Comparison of ENCODE assay signal across 13 mouse cellular contexts in genomic region chr5:39612240-39612639, GRCm38 (mm10).
DNase-seq lines count a peak whose midpoint lies in the region; ATAC-seq and TF ChIP-seq lines count a peak whose summit lies in the region.
"Had no signal": no experiment of that assay in that cellular context is flagged by ENCODE, and none has a peak within 500 bp of the region (broad histone marks: within the 10 kb centered on the region; RNA-seq: fewer than 3 reads in every experiment).

No protein-coding gene starts in this region.

- WGBS in heart, embryonic 12.5 days: 45% methylated on average over 2 of the region's 2 CpGs
- WGBS in embryonic facial prominence, embryonic 10.5 days: 84% methylated on average over 2 of the region's 2 CpGs
- 86% methylated on average over 2 of the region's 2 CpGs for WGBS in midbrain, postnatal 0 days

- DNase-seq in heart, postnatal 4 days: peak; percentile 12
- DNase-seq in 3T3-L1 (ENCODE audit: low read depth, low spot score): peak; percentile 53
- DNase-seq in adrenal gland, adult 8-10 months: peak; percentile 45
- DNase-seq in kidney, postnatal 10 days: peak; percentile 33
- no peak for DNase-seq in embryonic facial prominence, embryonic 10.5 days (ENCODE audit: low spot score)
- DNase-seq in midbrain, postnatal 0 days (ENCODE audit: low spot score): no peak
- DNase-seq: cerebellum, adult 9-11 months; gastrocnemius, postnatal 14 days; liver, embryonic 13.5 days; thymus, adult 18-20 months had no signal

- no peak overlapping the region for H3K27ac ChIP-seq in heart, embryonic 12.5 days (ENCODE audit: poor library complexity, severe bottlenecking)
- H3K27ac ChIP-seq in embryonic facial prominence, embryonic 10.5 days (replicated peaks): no peak overlapping the region
- H3K27ac ChIP-seq in midbrain, postnatal 0 days (ENCODE audit: low read depth, low read length): no peak overlapping the region
- H3K27ac ChIP-seq: forebrain, embryonic 12.5 days; liver, embryonic 13.5 days had no signal

- peaks cover 5% of the 10 kb centered on the region; the same call in 1 of the 2 replicates for H3K36me3 ChIP-seq in heart, embryonic 12.5 days
- H3K36me3 ChIP-seq in embryonic facial prominence, embryonic 10.5 days (replicated peaks): 0 out of 2 replicates have a peak, but pooled peaks cover 6% of the 10 kb centered on the region
- 0 out of 2 replicates have a peak, but pooled peaks cover 6% of the 10 kb centered on the region for H3K36me3 ChIP-seq in midbrain, postnatal 0 days (ENCODE audit: insufficient read depth, low read length)
- H3K36me3 ChIP-seq: forebrain, embryonic 12.5 days; liver, embryonic 13.5 days had no signal

- ATAC-seq in heart, embryonic 12.5 days (ENCODE audit: insufficient number of reproducible peaks, low FRiP score): no peak
- no peak for ATAC-seq in midbrain, postnatal 0 days (ENCODE audit: low FRiP score)

- H3K4me1 ChIP-seq in heart, embryonic 12.5 days (replicated peaks): no peaks in the 10 kb centered on the region; the same call in 1 of the 2 replicates
- no peaks in the 10 kb centered on the region for H3K4me1 ChIP-seq in embryonic facial prominence, embryonic 10.5 days
- H3K4me1 ChIP-seq in midbrain, postnatal 0 days (ENCODE audit: insufficient read depth, low read length): no peaks in the 10 kb centered on the region
- H3K4me1 ChIP-seq: forebrain, embryonic 12.5 days; liver, embryonic 13.5 days; megakaryocyte, embryonic 14.5 days had no signal

- no peaks in the 10 kb centered on the region for H3K9me3 ChIP-seq in heart, embryonic 12.5 days (replicated peaks)
- H3K9me3 ChIP-seq in embryonic facial prominence, embryonic 10.5 days: no peaks in the 10 kb centered on the region
- no peaks in the 10 kb centered on the region for H3K9me3 ChIP-seq in midbrain, postnatal 0 days (ENCODE audit: low read length)
- H3K9me3 ChIP-seq: forebrain, embryonic 12.5 days; liver, embryonic 13.5 days had no signal

- no peak for TF ChIP-seq CTCF in midbrain, postnatal 0 days (IDR thresholded peaks at IDR 0.05)

- no peak overlapping the region for H3K4me3 ChIP-seq in heart, embryonic 12.5 days
- H3K4me3 ChIP-seq in embryonic facial prominence, embryonic 10.5 days: no peak overlapping the region
- H3K4me3 ChIP-seq in midbrain, postnatal 0 days (ENCODE audit: low read depth, low read length): no peak overlapping the region
- H3K4me3 ChIP-seq: forebrain, embryonic 12.5 days; liver, embryonic 13.5 days; megakaryocyte, embryonic 14.5 days had no signal

- H3K9ac ChIP-seq in heart, embryonic 12.5 days: no peak overlapping the region
- no peak overlapping the region for H3K9ac ChIP-seq in midbrain, postnatal 0 days (replicated peaks; ENCODE audit: low read length, poor library complexity, severe bottlenecking)
- H3K9ac ChIP-seq: forebrain, embryonic 12.5 days; liver, embryonic 13.5 days had no signal

- H3K4me2 ChIP-seq in heart, embryonic 12.5 days: no peak overlapping the region
- no peak overlapping the region for H3K4me2 ChIP-seq in midbrain, postnatal 0 days (ENCODE audit: low read depth, low read length, poor library complexity, severe bottlenecking)
- H3K4me2 ChIP-seq: forebrain, embryonic 12.5 days; liver, embryonic 13.5 days had no signal

- H3K27me3 ChIP-seq in heart, embryonic 12.5 days (replicated peaks): no peaks in the 10 kb centered on the region
- H3K27me3 ChIP-seq in embryonic facial prominence, embryonic 10.5 days (replicated peaks; ENCODE audit: low read depth, poor library complexity, severe bottlenecking): no peaks in the 10 kb centered on the region
- H3K27me3 ChIP-seq in midbrain, postnatal 0 days (ENCODE audit: insufficient read depth, low read length): no peaks in the 10 kb centered on the region
- H3K27me3 ChIP-seq: forebrain, embryonic 12.5 days; liver, embryonic 13.5 days; megakaryocyte, embryonic 14.5 days had no signal

Comparison
In these comparisons a context has a peak if more than half of its experiments do, and no peak if none do; other contexts are left out.
1. DNase-seq: peak in heart, postnatal 4 days (single experiment), 3T3-L1 (single experiment), adrenal gland, adult 8-10 months (single experiment) and kidney, postnatal 10 days (single experiment); none in embryonic facial prominence, embryonic 10.5 days (single experiment) and midbrain, postnatal 0 days (single experiment).